Mouse (Mus musculus) ZHBTc4 (cell line): Measurements from ENCODE around the gene Rab3b.

Experiments used
- DNase-seq: peaks from one replicate; pipeline ENCODE4 v3.0.0-alpha.2; 2011; ENCODE audit warnings: low read depth, low spot score

Gene Rab3b

DNA sequence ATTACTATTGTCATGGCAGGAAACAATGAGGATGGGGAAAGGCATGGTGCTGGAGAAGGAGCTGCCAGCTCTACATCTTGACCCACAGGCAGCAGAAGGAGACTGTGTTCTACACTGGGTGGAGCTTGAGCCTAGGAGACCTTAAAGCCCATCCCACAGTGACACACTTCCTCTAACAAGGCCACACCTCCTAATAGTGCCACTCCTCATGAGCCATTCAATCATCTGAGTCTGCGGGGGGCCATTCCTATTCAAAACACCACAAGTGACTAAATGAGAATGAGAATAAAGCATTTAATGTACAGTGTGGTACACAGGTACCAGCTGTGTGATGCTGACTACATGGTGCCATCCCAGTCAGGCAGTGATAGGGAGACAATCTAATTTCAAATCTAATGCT is 71.3 kb downstream of the Rab3b start:
- DNase-seq, result peak; percentile 71

DNA sequence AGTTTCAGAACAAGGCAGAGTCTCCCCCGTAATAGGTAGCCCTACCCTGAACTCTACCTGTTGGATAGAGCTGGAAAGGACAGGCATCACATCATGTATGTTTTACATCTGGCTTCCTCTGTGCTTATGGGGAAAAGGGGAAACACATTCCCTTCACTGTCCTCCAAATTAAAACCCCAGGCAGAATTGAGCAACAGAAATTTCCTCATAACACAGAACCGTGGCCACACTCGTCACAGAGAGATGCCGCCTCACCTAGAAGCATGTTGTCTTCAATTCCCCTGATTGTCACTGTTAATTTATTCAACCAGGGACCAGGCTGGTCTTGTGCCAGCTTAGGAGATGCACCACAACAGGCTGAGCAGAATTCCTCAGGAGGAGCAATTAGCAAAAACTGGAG is 72.8 kb downstream of the Rab3b start:
- DNase-seq, result no peak

DNA sequence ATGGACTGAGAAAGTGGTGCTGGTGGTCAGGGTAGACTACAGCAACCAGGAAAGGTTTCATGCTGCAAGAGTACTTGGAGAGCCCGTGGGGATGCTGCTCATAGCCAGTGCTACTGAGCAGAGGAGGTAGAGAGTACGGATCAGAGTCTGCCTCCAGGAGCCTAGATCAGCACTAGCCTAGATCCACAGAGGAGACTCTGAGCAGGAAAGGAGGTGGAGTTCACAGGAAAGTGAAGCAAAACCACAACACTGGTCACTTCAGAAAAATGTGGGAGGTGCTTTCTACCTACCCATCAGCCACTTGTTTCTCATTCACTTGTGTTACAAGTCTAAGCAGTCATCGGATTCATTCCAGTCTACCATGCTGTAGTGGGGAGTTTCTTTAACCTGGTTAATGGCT is 80.8 kb downstream of the Rab3b start:
- DNase-seq, result no peak

DNA sequence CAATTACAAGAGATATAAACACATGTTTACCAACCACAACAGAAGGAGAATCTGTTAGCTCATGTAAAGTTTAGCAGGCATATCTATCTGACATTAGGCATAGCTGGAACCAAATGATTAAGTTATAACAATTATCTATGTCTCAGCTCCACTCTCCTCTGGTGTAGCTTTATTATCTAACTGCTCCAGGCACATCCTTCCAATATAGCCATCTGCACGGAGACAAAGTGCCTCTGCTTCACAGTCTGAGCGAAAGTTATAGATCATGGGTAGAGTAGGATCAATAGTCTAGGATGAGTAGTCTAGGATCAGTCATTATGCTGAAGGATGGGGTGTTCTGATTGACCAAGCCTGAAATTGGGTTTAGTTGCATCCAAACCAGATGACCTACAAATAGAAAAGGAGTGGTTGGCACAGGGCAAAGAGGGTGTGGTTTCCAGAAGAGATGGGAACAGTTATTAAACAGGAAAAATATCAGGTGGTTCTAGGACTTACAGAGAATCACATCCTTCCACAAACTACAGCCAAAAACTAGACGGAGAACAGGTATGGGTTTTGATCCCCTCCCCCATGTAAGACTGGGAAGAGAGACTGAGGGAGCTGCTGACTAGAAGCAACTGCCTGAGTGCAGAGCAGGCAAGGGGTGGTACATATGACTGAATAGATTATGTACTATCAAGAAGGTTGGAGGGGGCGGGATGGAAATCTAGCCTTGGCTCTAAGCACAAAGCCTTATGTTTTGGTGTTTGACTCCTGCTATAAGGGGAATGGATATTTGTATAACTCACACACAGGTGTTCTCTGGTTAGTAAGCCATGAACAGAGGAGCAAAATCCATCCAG is 82.0 kb downstream of the Rab3b start:
- DNase-seq, result no peak

DNA sequence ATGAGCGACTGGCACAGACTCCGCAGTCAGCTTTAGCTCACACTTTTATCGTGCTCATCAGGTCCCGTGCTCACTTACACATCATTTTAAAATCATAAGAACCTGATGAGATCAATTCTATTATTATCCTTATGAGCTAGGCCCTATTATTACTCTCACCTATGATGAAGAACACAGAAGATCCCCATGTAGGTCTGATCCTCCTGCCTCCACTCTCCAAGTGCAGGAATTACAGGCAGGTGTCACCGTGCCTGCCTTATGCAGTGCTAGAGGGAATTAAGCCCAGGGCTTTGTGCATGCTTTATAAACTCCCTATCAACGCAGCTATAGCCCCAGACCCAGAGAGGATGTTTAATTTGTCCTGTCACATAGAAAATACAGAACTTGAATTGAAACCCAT is 84.2 kb downstream of the Rab3b start:
- no peak for DNase-seq

DNA sequence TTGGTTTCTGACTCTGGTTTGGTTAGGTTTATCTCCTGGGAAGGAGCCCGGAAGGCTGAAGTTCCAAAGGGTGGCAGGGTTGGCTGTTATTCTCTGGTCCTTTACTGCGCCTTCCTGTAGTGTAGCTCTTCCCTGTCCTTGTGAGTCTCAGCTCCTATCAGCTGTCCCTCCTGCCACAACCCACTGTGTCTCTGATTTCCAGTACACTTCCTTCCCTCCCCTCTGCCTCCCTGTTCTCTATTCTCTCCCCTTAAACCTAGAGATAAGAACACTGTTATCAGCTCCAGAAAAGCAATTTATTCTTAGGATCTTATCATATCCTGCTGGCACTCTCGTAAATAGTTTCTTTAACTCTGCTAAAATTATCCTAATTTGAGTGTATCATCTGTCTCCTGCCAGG is 90.7 kb downstream of the Rab3b start:
- no peak for DNase-seq

DNA sequence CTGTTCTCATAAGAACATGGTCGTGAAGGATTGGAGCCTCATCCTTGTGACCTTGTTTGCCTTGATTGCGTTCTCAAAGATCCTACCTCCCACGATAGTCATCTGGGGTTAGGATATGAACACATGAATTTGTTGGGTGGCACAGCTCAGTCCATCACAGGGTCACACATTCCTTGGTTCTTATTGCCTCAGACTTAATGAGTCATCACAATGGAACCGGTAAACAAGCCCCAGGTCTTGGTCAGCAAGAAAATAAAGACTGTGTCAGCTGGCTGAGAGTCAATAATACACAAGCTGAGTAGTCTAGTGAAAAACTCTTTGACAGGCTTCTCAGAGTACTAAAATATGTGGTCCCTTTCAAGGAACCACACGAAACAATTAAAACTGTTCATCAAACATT is 92.2 kb downstream of the Rab3b start:
- no peak for DNase-seq

DNA sequence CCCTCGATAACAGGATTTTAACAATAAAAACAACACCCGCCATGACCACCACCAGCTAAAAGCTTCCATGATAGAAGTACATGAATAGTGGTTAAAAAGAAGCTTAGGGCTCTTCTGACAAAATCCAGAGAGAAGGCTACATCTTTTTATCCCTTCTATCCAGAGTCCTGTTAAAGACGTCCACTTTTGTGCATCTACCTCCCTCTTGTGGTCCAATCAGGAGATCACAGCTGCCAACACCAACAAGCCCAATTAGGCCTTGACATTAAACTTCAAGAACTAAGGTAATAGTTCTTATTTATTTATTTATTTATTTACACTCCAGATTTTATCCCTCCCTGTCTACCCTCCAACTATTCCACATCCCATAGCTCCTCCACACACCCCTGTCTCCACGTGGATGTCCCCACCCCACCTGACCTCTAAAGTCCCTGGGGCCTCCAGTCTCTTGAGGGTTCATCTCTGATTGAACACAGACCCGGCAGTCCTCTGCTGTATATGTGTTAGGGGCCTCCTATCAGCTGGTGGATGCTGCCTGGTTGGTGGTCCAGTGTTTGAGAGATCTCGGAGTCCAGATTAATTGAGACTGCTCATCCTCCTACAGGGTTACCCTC is 97.7 kb downstream of the Rab3b start:
- DNase-seq, result peak; percentile 73

DNA sequence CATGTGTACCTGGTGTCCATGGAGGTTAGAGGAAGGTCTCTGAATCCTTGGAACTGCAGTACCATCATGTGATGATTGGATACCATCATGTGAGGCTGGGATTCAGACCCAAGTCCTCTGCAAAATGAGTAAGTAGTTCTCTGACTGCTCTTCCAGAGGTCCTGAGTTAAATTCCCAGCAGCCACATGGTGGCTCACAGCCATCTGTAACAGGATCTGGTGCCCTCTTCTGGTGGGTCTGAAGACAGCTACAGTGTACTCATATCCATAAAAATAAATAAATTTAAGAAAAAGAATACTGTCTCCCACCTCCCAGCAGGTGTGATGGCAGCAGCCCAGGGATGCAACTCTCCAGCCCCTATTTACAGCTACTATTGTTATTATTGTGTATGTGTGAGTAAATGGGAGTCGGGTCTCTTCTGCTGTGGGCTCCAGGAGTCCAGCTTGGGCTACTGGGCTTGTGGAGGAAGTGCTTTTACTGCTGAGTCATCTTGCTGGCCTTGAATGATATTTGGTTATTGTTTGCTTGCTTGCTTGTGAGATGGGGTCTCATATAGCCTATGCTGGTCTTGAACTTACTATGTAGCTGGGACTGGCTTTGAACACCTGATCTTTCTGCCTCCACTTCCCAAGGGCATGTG is 108.1 kb downstream of the Rab3b start:
- peak; percentile 68 for DNase-seq

DNA sequence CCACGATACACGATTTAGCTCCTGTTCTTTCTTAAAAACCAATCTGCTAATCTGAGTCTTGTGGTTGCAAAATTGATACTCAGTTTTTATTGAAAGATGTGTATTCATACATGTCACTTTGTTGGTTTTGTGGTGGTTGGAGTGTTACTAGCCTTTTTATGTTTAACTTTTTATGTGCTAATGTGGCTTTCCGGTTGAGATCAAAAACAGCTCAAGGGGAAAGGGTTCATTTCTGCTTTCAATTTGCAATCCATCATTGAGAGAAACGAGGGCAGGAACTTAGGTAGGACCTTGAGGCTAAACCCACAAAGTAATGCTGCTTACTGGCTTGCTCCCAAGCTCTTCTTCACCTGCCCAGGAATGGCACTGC is 108.6 kb downstream of the Rab3b start:
- no peak for DNase-seq

DNA sequence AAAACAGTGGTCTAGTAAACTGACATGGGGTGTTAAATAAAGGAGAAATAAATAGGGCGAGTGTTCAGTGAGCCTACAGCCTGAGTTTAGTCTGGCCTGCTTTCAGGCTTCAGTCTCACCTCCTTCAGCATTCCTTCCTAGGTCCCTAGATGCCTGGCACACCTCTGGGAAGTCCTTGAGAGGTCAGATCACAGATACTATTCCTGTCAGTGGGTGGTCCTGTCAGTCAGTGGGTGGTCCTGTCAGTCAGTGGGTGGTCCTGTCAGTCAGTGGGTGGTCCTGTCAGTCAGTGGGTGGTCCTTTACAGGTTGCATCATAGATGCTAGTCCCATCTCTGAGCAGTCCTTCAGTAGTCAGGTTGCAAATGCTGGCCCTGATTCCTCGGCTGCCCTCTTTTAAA is 110.6 kb downstream of the Rab3b start:
- peak; percentile 78 for DNase-seq

DNA sequence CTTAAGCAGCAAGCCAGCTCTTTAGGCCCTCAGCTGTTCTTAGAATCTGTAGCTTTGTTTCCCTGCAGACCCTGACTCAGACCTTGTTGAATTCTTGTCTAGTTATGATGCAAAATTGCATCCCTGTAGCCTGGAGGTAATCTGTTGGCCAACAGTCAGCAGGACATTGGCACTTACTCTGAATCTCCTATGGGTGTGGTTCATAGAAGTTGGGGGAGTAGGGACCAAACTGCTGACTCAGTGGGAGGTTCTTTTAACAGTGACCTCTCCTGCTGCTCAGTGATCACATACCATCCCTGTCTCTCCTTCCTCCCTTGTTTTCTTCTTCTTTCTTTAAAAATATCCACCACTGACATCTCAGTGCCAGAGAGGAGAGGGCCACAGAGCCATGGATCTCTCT is 111.2 kb downstream of the Rab3b start:
- DNase-seq, result peak; percentile 46

DNA sequence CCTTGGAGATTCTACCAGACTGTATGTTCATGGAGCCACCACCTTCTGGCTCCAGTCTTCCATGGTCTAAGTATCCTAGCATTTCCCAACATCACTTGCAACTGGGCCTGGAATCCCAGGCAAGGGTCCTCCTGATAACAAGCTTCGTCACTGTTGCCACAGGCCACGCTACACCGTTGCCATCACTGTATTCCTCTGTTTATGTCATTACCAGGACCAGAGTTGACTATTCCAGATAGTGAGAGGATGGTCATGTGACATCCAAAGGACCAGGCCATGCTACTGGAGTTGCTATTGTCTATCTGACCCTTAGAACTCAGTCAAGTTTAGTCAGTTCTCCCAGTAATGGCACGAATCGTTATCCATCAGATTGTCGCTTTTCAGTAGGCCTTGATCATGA is 111.7 kb downstream of the Rab3b start:
- DNase-seq, result no peak

DNA sequence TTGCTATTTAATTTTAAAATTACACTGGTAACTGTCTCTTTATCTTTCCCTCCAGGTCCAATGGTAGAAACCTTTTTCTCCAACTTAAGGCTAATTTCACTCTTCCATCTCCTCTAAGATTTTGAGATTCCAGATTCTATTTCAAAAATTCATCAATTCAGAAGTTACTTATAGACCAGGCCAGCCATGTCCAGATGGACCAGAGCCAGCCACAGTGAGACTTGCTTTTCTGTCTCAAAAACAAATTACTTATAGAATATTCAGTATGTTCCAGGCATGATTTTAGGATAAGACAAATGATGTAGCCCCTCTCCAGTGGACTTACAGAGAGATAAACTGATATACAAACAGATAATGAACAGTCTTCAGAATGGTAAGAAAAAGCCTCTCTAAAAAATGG is 112.9 kb downstream of the Rab3b start:
- DNase-seq, result no peak
